Mouse (Mus musculus) layer of hippocampus, adult 18-20 months (tissue): ENCODE results near the gene Slc44a5. TPM values are rescaled to one million over a fixed set of nuclear protein-coding genes. Genes with fewer than 3 reads are reported as not detected.
"Not testable (repeated sequence)": the region's sequence is repeated elsewhere in the genome, so short reads cannot be mapped to it uniquely, and the experiment has no call there.

Experiments
- DNase-seq, 2 experiments: peaks; one replicate each; pipeline ENCODE4 v3.0.0; 2022; ENCODE audit warnings: low spot score in 2 of 2
- total RNA-seq, 2 experiments: library from RNA; stranded (reverse); gene quantifications; 2 replicates each; pipeline ENCODE4 v1.2.3; 2021

Slc44a5 gene
- total RNA-seq, 2 experiments from 2014 or later = 43.4 to 53.7 TPM

DNA sequence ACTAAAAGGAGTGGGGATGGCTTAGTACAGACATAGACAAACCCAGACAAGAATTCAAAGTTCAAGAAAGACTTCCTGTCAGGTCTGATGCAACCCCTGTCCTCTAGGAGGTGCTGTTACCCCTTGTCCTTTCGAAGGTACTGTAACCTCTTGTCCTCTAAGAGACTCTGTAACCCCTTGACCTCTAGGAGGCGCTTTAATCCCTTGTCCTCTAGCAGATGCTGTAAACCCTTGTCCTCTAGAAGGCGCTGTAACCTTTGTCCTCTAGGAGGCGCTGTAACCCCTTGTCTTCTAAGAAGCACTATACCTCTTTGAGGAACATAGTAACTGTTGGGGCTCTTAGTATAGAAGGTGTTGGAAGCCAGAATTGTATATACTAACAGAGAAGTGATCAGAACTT, 4.7 kb upstream of the Slc44a5 start:
- DNase-seq = peak; percentile 29 to 76

DNA sequence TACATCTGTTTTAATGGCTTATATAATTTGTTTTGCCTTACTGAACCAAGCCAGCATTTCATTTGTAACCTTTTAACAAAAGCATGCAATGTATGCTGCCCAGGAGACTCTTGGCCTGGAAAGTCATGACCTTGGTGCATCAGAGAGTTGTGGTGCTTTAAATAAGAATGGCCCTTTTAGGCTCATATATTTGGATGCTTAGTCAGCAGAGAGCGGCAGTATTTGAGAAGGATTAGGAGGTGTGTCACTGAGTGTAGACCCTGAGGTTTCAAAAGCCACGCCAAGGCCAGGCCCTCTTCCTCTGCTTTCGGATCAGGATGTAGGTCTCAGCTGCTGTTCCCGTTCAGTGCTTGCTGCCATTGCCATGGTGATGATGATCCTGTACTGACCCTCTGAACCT, 3.8 kb upstream of the Slc44a5 start:
- no peak for DNase-seq

DNA sequence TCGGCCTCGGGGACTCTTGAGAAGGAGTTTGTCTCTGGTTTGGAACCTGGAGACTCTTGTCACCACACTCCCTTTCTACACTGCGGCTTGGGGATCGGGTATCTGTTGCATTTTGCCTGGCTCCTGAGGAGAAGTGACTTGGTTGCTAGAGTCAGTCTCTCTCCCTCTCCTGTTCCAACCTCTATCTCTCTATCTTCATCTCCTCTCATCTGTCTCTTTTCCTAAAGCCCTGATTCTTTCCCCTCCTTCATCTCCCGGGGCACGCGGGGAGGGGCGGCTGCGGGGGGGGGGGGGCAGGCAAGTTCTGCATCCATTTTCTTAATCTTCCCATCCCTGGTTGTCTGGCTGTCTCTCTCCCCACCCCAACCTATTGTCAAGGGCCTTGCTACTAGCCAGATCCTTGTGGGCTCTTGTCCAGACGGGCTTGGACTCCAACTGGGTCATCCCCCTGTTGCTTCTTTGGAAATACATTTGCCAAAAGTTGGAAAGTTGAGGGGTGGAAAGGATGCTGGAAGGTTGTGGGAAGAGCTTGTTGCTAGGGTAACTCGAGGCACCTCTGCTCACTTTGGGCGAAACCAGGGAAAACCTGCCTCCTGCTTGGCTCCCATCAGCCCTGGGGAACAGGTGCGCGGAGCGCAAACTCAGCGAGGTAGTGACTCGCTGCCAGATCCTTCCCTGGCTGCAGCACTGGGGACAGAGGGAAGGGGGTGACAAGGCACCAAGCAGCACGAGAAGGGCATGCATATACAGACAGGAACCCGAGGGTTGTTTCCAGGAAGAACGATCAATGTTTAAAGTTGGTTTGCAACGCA, 919 bp downstream of the Slc44a5 start:
- DNase-seq = peak; percentile 30 to 37

DNA sequence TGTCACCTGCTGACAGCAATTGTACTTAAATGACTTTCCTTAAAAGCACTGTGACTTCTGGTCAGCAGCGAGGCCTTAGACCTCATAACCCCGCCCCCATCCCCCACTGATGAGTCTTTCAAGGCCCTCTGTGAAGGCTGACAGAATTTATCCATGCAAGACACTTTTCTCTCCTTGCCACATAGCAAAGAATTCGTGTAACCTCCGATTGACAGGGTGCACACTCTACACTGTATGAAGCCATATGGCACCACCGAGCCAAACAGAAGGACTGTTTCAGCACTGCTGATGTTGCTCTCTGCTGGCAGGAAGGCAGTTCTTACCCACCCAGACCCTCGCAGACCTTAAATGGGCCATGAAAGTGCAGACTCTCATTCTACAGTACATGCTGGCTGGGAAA, 1.8 kb downstream of the Slc44a5 start:
- peak; percentile 20 to 63 for DNase-seq

DNA sequence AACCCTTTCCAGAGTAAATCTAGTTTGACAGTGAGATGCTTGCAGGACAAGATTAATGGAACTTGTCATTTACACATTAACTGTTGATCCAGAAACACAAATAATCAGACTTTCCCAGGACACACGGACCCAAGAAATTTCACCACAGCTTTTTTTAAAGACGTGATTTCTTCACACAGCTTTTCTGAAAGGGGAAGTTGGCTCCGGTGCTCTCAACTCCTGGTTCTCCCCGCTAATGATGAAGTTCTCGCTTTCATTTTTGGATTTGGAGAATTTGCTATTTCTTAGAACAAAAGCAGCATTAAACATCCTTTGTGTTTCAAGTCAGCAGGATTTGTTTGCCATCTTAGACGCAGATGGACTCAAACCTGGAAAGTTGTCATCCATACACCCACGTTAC, 2.6 kb downstream of the Slc44a5 start:
- no peak for DNase-seq

DNA sequence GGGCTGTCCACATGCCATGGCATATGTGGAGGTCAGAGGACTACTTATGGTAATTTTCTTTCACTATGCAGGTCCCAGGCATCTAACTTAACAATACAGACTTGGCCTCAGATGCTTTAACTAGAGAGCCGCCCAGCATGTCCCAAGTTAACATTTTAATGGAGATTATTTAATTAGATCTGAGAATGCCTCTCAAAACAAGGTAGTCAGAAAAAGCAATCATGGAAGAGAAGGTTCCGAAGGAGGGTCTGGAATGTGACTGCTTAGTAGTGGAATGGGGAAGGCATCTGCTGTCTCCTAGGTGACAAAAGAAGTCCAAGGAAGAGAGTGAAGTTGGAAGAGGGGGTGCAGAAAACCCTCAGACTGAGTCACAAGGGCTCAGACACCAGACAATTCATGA, 7.4 kb downstream of the Slc44a5 start:
- DNase-seq = no peak

DNA sequence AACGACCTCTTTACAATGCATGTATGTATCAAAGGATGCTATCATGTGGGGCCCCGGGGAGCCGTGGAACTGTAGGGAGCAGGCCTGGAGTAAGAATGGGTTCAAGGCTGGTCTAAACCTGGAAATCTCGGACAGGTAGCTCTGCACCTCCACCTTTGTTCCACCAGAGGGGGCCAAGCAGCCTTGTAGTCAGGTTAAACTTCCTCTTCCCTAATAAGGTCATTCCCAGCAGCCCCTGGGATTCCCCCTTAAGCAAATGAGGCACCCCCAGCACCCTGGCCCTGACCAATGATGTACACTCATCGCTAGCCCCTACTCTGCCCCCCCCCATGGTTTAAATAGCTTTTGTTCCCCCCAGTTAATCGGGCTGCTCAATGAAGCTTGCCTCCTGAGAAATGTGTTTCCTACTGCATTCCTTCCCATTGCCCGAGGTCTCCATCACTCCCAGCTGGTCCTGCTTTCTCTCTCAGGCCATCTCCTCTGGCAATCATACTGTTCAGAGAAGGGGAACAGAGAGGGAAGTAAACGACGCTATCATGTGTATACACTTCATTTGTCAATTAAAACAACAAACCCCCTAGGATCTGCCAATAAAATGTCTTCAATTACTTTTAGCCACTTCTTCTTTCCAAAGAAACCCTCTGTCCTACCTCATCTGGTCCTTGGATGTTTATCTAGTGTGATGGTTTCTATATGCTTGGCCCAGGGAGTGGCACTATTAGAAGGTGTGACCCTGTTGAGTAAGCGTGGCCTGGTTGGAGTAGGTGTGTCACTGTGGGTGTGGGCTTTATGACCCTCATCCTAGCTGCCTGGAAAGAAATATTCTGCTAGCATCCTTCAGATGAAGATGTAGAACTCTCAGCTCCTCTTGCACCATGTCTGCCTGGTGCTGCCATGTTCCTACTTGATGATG, 11.4 kb downstream of the Slc44a5 start:
- DNase-seq = peak in 1 of 2 experiments; percentile 45

DNA sequence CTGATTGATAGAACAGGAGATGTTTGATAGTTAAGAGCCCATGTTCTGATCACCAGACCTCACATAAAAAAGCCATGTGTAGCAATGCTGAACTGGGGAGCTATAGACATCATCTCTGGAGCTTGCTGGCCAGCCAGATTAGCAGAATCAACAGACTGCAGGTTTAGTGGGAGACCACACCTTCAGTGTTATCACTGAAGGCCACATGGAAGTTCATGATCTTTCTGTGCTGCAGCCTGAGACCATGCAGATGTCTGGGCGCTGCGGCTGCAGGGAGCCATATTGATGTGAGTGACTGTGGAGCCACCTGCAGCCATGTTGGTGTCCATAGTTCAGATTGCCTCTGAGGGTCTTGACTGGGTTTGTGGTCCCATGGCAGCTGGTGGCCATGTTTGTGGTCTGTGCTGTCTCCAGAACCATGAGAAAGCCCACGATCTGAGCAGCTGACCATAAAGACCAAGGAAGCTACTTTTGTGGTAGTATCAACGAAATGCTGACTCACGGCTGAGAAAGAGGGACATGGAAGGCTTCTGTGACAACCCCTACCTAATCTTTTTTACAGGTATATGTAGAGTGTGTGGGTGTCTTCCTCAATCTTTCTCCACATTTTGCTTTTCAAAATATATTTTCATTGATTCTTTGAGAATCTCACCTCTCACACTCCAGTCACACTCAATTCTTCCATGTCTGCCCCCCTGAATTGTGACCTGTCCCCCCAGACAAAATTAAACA, 26.7 kb downstream of the Slc44a5 start:
- no peak for DNase-seq

DNA sequence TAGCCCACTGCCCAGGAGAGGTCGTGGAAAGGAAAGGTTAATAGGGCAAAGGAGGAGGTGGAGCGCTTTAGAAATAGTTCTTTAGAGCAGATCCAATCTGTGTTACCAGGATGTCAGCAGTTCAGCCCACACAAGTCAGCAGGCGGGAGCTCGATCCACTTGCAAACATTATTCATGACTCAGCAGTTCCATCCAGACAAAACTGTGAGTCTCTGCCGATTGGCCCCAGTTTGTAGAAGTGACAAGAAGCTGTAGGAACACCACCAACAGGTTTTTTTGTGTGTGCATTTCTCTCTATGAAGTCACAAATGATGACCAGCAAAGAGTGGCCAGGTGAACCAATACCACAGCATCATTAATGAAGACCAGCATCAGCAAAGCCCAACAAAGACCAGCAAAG, 28.1 kb downstream of the Slc44a5 start:
- no peak for DNase-seq

DNA sequence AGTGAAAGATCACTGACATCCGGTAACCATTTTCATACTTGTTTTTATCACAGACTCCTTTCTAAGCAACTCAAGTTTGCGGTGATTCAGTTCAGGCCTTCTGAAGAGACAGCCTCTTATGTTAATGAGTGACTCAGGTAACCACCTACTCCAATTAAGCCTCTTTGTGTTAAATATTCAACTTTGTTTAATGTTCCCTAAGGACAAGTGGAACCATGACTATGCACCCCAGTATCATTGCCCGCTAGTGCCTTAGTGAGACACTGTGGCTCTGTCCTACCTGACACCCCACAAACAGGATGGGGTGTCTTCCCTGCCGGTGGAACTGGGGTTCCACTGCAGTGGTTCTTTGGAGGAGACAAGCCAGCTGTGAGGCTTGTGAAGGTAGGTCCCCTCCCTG, 73.6 kb downstream of the Slc44a5 start:
- DNase-seq = no peak

DNA sequence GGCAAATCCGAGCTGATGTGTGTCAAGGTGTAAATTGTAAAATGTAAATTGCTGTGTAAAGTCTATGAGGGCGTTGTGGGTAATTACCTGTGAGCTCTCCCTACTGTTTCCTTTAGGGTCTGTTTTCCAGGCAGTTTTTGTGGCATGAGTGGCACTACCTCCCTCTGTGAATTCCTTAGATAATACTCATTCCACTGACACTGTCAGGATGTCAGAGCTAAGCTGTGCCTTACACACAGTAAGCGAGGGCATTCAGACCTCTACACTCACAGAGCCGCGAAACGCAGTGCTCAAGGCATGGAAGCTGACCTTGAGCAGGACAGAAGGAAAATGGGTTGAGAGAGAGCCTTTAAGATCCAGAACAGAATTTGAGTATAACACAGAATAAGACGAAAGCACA, 80.1 kb downstream of the Slc44a5 start:
- no peak for DNase-seq

DNA sequence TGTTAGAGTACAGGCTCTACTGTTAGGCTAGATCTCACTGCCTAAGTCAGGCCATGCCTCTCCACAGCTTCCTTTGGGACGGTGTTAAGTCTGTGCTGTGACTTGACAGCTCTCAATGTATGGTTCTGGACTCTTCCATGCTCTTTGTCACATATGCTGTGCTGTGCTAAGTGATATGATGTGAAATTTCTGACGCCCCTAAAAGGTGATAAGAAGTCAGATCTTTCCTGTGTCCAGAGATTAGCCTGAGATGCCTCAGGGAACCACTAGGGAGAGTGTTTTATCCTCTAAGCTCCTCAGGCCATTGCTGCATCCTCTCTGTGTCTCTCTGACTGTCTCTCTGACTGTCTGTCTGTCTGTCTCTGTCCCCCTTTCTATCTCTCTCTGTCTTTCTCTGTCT, 84.2 kb downstream of the Slc44a5 start:
- no peak for DNase-seq

DNA sequence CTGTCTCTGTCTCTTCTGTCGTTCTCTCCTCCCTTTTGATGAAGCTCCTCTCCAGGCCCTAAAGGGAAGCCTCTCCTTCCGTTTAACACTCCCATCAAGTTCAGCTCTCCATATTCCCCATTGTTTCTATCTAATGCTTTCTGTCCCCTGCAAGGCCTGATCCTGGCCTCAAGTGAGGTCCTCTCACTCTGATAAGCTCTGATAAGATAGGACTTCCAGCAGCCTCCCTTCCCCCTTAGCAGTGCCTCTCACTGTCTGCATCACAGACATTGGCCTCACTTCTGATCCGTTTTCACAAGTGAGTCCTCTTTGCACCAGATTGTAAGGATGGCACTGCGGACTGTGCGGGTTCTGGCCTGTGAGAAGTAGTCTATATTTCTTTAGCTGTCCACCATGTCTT, 85.0 kb downstream of the Slc44a5 start:
- no peak for DNase-seq

DNA sequence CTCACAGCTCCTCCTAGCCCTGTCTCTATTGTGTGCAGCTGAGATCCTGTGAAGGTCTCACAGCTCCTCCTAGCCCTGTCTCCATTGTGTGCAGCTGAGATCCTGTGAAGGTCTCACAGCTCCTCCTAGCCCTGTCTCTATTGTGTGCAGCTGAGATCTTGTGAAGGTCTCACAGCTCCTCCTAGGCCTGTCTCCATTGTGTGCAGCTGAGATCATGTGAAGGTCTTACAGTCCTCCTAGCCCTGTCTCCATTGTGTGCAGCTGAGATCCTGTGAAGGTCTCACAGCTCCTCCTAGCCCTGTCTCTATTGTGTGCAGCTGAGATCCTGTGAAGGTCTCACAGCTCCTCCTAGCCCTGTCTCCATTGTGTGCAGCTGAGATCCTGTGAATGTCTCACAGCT, 98.8 kb downstream of the Slc44a5 start:
- DNase-seq = not testable (repeated sequence)

DNA sequence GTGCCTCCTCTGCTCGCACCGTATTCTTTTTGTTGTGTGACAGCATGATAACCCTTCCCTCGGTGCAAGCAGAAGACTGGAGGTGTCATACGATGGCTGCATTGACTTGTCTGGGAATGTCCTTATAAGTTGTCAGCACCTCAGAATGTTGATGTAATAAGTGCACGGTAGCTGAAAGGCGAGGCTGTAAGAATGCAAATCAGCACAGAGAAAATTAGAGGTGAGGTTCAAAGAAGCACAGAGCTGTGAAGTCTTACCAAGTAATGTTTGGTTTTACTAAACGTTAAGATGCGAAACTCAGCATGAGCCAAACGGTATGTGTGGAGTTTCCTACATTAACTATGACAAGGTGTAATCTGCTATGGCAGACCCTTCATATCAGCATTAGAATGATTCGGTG, 102.5 kb downstream of the Slc44a5 start:
- no peak for DNase-seq

DNA sequence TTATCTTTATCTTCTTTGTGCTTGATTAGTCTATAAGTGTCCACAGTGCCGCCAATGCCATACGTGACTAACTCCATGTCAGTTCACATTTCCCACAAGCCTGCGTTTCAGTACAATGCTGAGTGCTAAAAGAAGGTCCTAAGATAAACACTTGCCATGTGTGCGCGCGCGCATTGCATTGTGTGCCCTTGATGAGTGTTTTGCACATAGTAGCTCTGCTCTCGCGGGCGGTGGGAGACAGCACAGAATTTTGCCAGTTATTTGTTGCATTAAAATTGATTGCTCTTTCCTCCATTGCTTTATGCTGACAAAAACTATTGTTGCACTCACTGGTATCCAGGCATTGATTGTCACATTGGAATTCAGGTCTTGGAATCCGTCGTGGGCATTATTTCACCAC, 108.5 kb downstream of the Slc44a5 start:
- no peak for DNase-seq

DNA sequence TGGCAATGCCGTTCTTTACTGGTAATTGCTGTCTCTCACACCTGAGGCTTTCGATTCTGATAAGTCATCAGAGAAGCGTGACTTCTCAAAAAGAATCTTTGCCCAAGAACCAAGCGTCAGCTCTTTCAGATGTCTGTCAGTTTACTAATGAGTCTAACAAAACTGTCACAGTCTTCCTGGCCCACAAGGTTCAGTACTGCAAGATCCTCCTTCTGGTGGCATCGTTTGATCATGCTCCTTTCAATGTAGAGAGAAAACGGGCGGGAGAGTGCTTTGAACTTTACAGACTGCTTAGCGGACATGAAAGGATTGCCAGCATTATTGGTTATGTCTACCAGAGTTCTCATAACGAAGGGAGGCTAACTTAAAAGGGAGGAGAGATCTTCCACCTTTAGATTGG, 109.0 kb downstream of the Slc44a5 start:
- no peak for DNase-seq

DNA sequence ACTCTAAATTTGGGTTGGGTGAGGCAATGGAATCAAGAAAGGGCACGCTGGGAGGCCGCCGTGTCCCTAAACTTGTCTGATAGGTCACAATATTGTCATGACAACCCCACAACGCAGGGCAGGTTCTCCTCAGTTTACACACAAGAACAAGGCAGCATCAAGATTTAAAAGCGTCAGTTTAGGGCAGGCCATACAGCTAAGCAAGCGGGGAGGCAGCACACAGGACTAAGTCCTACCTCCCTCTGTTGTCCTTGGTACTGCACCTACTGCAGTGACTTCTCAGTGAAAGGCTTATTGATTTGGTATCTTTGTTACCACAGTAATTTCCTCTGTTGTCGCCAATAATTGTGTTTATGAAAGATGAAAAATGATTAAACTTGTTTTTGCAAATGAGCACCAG, 109.7 kb downstream of the Slc44a5 start:
- no peak for DNase-seq

DNA sequence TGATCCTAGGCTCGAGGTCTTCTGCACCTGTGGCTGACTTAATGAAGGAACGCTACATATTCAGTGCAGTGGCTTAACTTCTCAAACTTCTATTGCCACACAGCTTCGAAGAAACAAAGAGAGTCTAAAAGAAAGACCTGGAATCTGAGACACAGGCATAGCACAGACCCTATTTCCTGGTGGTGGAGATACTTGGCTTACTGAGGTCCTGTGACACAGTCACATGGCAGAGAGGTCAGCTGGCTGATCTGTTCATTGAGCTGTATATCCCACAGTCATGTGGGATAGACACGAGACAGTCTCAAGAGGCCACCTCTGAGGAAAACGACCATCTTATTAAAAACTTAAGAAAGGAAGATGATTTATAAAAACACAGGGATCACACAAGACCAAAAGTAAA, 116.8 kb downstream of the Slc44a5 start:
- no peak for DNase-seq

DNA sequence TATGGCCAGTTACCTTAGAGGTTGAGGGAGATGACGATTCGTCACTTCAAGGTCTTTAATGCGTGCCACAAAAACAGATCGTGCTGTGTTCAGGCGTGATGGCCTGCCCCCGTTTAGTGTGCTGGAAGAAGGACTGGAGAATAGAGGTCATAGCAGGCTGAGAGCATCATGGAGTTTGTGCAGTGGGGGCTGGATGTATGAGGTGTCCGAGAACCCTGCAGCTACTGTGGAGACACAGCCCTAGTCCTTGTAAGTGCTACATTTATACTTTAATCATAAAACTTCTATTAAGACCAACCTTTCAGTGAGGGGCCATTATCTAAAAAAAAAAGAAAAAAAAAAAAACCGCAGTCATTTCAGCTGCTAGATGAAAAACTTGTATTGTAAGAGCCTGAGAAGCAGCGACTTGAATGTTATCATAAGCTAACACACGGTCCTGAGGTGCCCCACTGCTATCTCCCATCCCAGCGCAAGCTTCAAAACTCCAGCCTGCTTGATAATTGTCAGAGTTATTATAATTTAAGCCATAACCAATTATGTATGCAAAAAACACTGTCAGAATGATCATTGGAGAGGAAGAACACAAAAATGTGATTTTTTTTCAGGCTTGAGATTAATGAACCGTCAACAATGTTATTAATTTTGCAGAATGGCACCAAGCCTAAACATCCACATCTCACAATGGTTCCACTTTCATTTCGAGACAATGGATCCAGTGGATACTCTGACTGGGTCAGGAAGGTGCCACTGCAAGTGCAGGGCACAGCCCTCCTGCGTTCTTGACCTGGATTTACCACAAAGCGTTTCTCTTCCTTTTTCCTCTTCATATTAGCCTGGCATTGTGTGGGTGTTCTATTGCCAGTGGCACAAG, 118.5 kb downstream of the Slc44a5 start:
- DNase-seq = no peak

DNA sequence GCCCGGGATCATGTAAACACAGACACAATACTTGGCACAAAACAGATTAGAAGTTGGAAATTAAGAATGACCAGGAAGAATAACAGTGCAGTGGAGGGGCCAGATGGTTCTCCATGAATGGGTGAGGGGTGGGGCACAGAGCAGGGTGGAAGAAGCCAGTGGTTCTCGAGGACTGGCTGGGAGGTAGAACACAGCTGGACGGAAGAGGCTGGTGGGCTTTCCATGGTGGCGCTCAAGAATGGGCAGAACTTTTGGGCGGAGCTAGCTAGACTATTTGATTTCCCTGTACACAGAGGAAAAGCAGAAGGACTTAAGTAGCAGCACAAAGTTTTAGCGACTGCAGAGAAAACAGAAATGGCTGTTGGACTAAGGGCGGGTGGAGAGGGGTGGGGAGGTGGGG, 119.2 kb downstream of the Slc44a5 start:
- no peak for DNase-seq
